8 mouse cellular contexts compared by ENCODE assay signal in the genomic region with DNA sequence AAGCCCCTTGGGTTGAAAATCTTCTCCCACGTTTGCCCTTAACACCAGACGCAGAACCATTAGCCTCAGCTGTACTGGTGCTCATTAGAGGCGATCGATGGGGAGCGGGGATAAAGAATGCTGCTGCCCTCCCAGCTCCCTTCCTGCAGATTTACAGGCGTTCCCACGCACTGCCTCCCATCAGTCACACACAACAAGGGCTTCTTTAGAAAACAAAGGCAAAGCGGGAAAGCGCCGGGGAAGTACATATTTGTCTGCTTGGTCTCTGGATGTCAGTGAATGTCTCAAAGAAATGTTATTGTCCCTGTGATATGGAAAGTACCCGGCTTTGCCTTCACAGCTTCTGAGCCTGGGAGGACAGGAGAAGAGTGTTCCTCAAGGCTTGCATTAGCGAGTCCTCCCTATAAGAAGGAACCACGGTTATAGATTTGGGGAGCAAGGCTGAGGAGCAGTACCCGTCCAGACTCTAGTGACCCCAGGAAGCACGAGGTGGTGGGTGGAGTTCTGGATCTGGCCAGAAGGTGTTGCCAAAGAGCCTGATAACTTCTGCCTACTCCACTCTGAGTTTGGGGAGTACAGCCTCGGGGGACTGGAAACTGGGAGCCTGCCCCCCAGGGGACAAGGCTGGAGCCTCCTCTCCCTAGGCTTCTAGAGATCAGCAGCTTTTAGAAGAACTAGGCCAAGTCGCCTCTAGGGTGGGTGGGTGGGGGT.
DNase-seq lines count a peak whose midpoint lies in the region; ATAC-seq and TF ChIP-seq lines count a peak whose summit lies in the region.

No protein-coding gene starts in this region.

- ATAC-seq in forebrain, embryonic 16.5 days, result peak; percentile 26; the same call in 1 of the 2 replicates
- ATAC-seq in liver, embryonic 14.5 days (ENCODE audit: insufficient read depth), result no peak

- no peak overlapping the region for H3K4me3 ChIP-seq in forebrain, embryonic 16.5 days (replicated peaks; ENCODE audit: low read length)
- H3K4me3 ChIP-seq in liver, embryonic 14.5 days (ENCODE audit: insufficient read depth in 1 of 2, low read depth in 2 of 2, low read length in 2 of 2), result no peak overlapping the region

- no peaks in the 10 kb centered on the region for H3K9me3 ChIP-seq in forebrain, embryonic 16.5 days (ENCODE audit: control insufficient read depth, low read length)
- no peaks in the 10 kb centered on the region for H3K9me3 ChIP-seq in liver, embryonic 14.5 days (ENCODE audit: control insufficient read depth, low read length)

- H3K4me2 ChIP-seq in forebrain, embryonic 16.5 days (ENCODE audit: low read length), result peak overlapping the region; percentile 36
- no peak overlapping the region for H3K4me2 ChIP-seq in liver, embryonic 14.5 days (ENCODE audit: low read depth)

- TF ChIP-seq CTCF in liver, embryonic 14.5 days (IDR thresholded peaks at IDR 0.05; ENCODE audit: low read depth), result peak; percentile 37

- H3K36me3 ChIP-seq in forebrain, embryonic 16.5 days (ENCODE audit: control insufficient read depth, insufficient read depth), result no peaks in the 10 kb centered on the region
- no peaks in the 10 kb centered on the region for H3K36me3 ChIP-seq in liver, embryonic 14.5 days (replicated peaks; ENCODE audit: control insufficient read depth, insufficient read depth, low read depth)

- 8% methylated on average over 17 of the region's 17 CpGs for WGBS in forebrain, embryonic 16.5 days
- 14% methylated on average over 17 of the region's 17 CpGs for WGBS in liver, embryonic 14.5 days (ENCODE audit: insufficient replicate concordance)

- H3K9ac ChIP-seq in forebrain, embryonic 16.5 days (replicated peaks; ENCODE audit: low read depth, low read length), result peak overlapping the region; percentile 38; the same call in 1 of the 2 replicates
- H3K9ac ChIP-seq in liver, embryonic 14.5 days (replicated peaks), result no peak overlapping the region

- H3K27me3 ChIP-seq in forebrain, embryonic 16.5 days (replicated peaks; ENCODE audit: control insufficient read depth, insufficient read depth, low read length), result no peaks in the 10 kb centered on the region
- H3K27me3 ChIP-seq in liver, embryonic 14.5 days (ENCODE audit: control insufficient read depth, insufficient read depth, low read length), result no peaks in the 10 kb centered on the region

- peak; percentile 26 for DNase-seq in gastrocnemius, postnatal 10 days
- no peak for DNase-seq in gastrocnemius, postnatal 25 days
- DNase-seq in ZHBTc4 (ENCODE audit: low read depth, low spot score), result peak; percentile 18
- DNase-seq in hindlimb bud, embryonic 11.5 days (ENCODE audit: extremely low spot score, low read depth, low spot score), result peak; percentile 52
- DNase-seq in liver, embryonic 14.5 days (ENCODE audit: low read depth in 3 of 3, low spot score in 3 of 3), result no peak
- peak; percentile 74 for DNase-seq in retina, postnatal 1 day
- DNase-seq in gastrocnemius, adult 8-10 months (ENCODE audit: low spot score in 2 of 2), result no peak

- TF ChIP-seq EP300 in liver, embryonic 14.5 days (IDR thresholded peaks at IDR 0.05; ENCODE audit: low read depth), result no peak

- no peak overlapping the region for H3K27ac ChIP-seq in forebrain, embryonic 16.5 days (ENCODE audit: low read length)
- H3K27ac ChIP-seq in liver, embryonic 14.5 days, result no peak overlapping the region

- H3K4me1 ChIP-seq in forebrain, embryonic 16.5 days (replicated peaks; ENCODE audit: control insufficient read depth, insufficient read depth, low read length), result peaks cover 9% of the 10 kb centered on the region
- no peaks in the 10 kb centered on the region for H3K4me1 ChIP-seq in liver, embryonic 14.5 days (replicated peaks; ENCODE audit: control insufficient read depth in 2 of 2, insufficient read depth in 2 of 2, low read length in 1 of 2)

Comparison
In these comparisons a context has a peak if more than half of its experiments do, and no peak if none do; other contexts are left out.
1. DNase-seq: peak in gastrocnemius, postnatal 10 days (single experiment), ZHBTc4 (single experiment), hindlimb bud, embryonic 11.5 days (single experiment) and retina, postnatal 1 day (single experiment); none in gastrocnemius, postnatal 25 days (single experiment), liver, embryonic 14.5 days (0 of 3) and gastrocnemius, adult 8-10 months (0 of 2).